Mouse (Mus musculus) kidney, postnatal 0 days (tissue): ENCODE results near the gene Gramd1a. TPM values are rescaled to one million over a fixed set of nuclear protein-coding genes. Genes with fewer than 3 reads are reported as not detected.

ENCODE experiments used
- ATAC-seq: fragments of 200-750 bp; cut with Nextera tagmentation; replicated peaks from 2 replicates; pipeline ENCODE4 v1.8.0; 2017; ENCODE audit warnings: low read depth, moderate number of reproducible peaks, moderate TSS enrichment, moderate library complexity; ENCODE audit not compliant: low FRiP score
- DNase-seq: peaks from one replicate; pipeline ENCODE4 v3.0.0-alpha.2; 2016; ENCODE audit warnings: low spot score
- H3K27ac ChIP-seq: fragments of 300-500 bp; sonication (generic); 2 replicates; pipeline ENCODE4 v1.5.1; 2014; ENCODE audit warnings: mild to moderate bottlenecking
- H3K27me3 ChIP-seq: fragments of 300-500 bp; sonication (generic); 2 replicates; pipeline ENCODE4 v1.6.1; 2014; ENCODE audit warnings: low read length, mixed read lengths; ENCODE audit not compliant: insufficient read depth
- H3K36me3 ChIP-seq: fragments of 300-500 bp; sonication (generic); 2 replicates; pipeline ENCODE4 v1.6.1; 2014; ENCODE audit warnings: low read length, mixed read lengths; ENCODE audit not compliant: insufficient read depth
- H3K4me1 ChIP-seq: fragments of 300-500 bp; sonication (generic); replicated peaks from 2 replicates; pipeline ENCODE4 v1.6.1; 2014; ENCODE audit warnings: antibody characterized with exemption, low read length, mixed read lengths; ENCODE audit not compliant: insufficient read depth
- H3K4me2 ChIP-seq: fragments of 300-500 bp; sonication (generic); 2 replicates; pipeline ENCODE4 v1.6.1; 2014; ENCODE audit warnings: mild to moderate bottlenecking, low read length, moderate library complexity, mixed read lengths
- H3K4me3 ChIP-seq: fragments of 300-500 bp; sonication (generic); replicated peaks from 2 replicates; pipeline ENCODE4 v1.5.1; 2014; ENCODE audit warnings: low read depth, low read length
- H3K9ac ChIP-seq: fragments of 300-500 bp; sonication (generic); 2 replicates; pipeline ENCODE4 v1.6.1; 2014; ENCODE audit warnings: low read depth, low read length
- H3K9me3 ChIP-seq: fragments of 300-500 bp; sonication (generic); replicated peaks from 2 replicates; pipeline ENCODE4 v1.6.1; 2016; ENCODE audit warnings: low read length, inconsistent platforms, mixed read lengths
- CTCF ChIP-seq: IDR thresholded peaks from 2 replicates; pipeline ENCODE4 v1.5.1; 2016; ENCODE audit warnings: antibody characterized with exemption, low read depth, mild to moderate bottlenecking, moderate library complexity
- WGBS: fragments of 180-500 bp; shearing (Covaris S2); extraction: QIAGEN DNeasy Blood & Tissue Kit; methylation state at CpG from one replicate; pipeline ENCODE4 v1.1.7; 2014; 5-methylcytosine and 5-hydroxymethylcytosine counted together
- polyA plus RNA-seq: library from polyadenylated mRNA; unstranded; fragments of >200 nt; fragmentation: Nextera tagmentation; extraction: Ambion mirVana; gene quantifications from 2 replicates; pipeline ENCODE4 v1.2.1, GENCODE M21; 2015

The Gramd1a gene
- polyA plus RNA-seq, 1 experiment from 2014 or later = 36.3 TPM

DNA sequence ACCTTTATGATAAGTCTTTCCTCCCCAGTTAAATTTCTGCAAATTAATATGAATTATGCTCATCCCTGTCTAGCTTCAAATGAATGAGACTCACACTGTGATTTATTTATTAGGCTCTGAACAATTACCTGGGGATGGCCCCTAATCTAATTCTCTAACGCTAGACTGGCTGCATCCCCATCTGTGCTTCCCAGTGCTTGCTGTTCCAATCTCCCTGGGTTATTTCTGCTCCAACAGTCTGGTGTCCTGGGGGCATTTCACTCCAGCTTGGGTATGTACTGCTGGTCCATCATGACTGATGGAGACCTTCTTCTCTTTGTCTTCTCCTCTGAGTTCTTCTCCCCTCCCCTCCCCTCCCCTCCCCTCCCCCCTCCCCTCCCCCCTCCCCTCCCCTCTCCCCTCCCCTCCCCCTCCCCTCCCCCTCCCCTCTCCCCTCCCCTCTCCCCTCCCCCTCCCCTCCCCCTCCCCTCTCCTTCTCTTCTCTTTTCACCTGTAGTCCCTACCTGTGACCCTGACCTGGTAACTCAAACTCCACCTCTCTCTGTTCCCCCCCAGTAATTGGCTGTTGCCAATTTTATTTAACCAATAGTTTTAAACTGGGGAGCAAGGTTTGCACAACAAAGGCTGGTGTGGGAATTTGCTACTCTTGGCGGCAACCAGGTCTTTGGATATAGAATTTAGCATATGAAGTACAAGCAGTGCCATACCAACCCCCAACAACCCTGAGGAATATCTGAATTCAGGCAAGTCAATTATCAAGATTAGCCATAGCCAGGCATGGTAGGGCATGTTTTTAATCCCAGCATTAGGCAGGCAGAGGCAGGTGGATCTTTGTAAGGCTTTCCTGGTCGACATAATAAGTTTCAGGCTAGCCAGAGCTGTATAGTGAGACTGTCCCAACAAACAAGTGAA lies 8.2 kb upstream of the Gramd1a start:
- no peak overlapping the region for H3K27ac ChIP-seq
- H3K9ac ChIP-seq = no peak overlapping the region
- H3K4me1 ChIP-seq = no peaks in the 10 kb centered on the region
- DNase-seq (no peak), ATAC-seq (no peak)
- no peak overlapping the region for H3K4me2 ChIP-seq
- no peak overlapping the region for H3K4me3 ChIP-seq
- H3K36me3 ChIP-seq = no peaks in the 10 kb centered on the region
- no peak for TF ChIP-seq CTCF
- no peaks in the 10 kb centered on the region for H3K9me3 ChIP-seq
- no peaks in the 10 kb centered on the region for H3K27me3 ChIP-seq
- WGBS = 69% methylated on average over 3 of the region's 3 CpGs

DNA sequence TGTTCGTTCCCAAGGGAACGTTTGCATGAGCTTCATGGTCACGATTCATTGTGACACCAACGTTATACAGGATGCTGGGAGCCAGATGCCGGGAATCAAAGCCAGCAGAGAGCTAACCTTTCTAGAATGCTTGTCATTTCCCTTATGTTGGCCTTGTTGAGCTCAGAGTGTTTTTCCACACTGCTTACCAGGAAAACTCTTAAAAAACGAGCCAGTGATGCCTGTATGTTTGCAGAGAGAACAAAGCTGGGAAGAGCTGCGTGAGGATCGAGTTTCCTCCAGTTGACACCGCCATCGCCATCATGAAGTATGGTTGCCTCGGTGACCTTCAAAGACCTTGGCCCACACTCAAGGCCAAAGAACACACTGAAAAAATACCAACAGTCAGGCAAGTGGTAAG lies 6.6 kb upstream of the Gramd1a start:
- H3K36me3 ChIP-seq = no peaks in the 10 kb centered on the region
- ATAC-seq (no peak), DNase-seq (peak; percentile 30)
- H3K4me3 ChIP-seq = no peak overlapping the region
- no peaks in the 10 kb centered on the region for H3K9me3 ChIP-seq
- H3K9ac ChIP-seq = no peak overlapping the region
- no peaks in the 10 kb centered on the region for H3K27me3 ChIP-seq
- no peaks in the 10 kb centered on the region for H3K4me1 ChIP-seq
- WGBS = 31% methylated on average over 11 of the region's 11 CpGs
- no peak for TF ChIP-seq CTCF
- H3K4me2 ChIP-seq = no peak overlapping the region
- H3K27ac ChIP-seq = no peak overlapping the region

DNA sequence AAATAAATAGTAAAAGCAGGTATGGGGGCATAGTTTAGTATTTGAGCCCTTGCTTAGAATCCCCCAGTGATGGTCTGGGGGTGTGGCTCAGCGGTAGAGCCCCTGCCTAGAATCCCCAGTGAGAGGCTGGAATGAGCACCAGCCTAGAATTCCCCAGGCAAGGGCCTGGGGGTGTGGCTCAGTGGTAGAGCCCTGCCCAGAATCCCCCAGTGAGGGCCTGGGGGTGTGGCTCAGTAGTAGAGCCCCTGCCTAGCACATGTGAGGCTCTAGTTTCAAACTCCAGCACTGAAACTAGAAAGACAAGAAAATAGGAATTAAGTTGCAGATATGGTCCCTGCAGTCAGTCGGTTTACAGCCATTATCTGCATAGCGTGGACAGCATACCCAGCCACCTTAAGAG lies 6.1 kb upstream of the Gramd1a start:
- H3K4me2 ChIP-seq = no peak overlapping the region
- TF ChIP-seq CTCF = no peak
- ATAC-seq (no peak), DNase-seq (no peak)
- WGBS = 56% methylated on average over 3 of the region's 3 CpGs
- H3K9ac ChIP-seq = no peak overlapping the region
- no peak overlapping the region for H3K27ac ChIP-seq
- no peaks in the 10 kb centered on the region for H3K4me1 ChIP-seq
- H3K27me3 ChIP-seq = no peaks in the 10 kb centered on the region
- H3K4me3 ChIP-seq = no peak overlapping the region
- H3K9me3 ChIP-seq = no peaks in the 10 kb centered on the region
- no peaks in the 10 kb centered on the region for H3K36me3 ChIP-seq

DNA sequence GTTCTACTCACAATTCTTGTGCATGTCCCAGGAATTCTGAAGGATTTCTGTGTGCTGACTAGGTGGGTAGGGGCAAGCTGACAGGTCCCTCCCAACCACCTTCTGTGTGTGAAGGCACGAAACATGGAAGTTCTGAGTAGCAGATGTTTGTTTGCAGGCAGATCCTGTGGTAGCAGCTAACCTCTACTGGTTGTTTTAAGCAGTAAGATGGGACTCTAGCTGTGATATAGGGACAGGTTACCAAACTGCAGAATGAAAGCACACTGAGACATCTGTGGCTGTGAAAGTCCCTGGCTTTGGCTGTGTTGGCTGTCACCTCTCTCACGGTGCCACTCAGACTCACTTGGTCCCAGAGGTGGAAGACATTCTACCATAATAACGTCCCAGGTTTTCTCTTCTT lies 5.5 kb upstream of the Gramd1a start:
- Histone ChIP-seq H3K4me3 (no peak overlapping the region), H3K9me3 (no peaks in the 10 kb centered on the region), H3K27ac (no peak overlapping the region), H3K4me2 (no peak overlapping the region), H3K9ac (no peak overlapping the region), H3K36me3 (no peaks in the 10 kb centered on the region), H3K4me1 (no peaks in the 10 kb centered on the region), H3K27me3 (no peaks in the 10 kb centered on the region)
- no peak for TF ChIP-seq CTCF
- DNase-seq = no peak
- 75% methylated on average over 3 of the region's 3 CpGs for WGBS
- ATAC-seq = no peak

DNA sequence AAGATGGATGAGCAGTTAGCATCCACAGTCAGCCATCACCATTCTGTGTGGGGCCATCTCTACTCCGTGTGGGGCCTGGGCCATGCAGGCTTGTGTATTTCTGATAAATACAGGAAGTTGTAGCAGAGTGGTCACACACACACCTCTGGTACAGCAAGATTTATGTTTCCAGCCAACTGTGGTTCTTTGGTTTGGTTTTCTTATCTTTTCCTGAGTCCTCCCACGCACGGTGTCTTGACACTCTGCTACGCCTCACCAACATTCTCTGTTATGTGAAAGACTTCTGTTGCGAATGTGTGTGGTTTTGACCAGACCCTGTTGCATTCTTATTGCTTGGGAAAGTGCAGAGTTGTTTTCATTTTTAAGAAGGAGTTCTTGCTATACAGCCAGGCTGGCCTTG lies 5.1 kb upstream of the Gramd1a start:
- Histone ChIP-seq H3K27ac (no peak overlapping the region), H3K4me1 (peaks cover 3% of the 10 kb centered on the region; the same call in 1 of the 2 replicates), H3K9ac (no peak overlapping the region), H3K27me3 (no peaks in the 10 kb centered on the region), H3K4me2 (no peak overlapping the region), H3K36me3 (no peaks in the 10 kb centered on the region), H3K9me3 (no peaks in the 10 kb centered on the region), H3K4me3 (no peak overlapping the region)
- 16% methylated on average over 5 of the region's 5 CpGs for WGBS
- no peak for TF ChIP-seq CTCF
- no peak for ATAC-seq
- peak; percentile 58 for DNase-seq

DNA sequence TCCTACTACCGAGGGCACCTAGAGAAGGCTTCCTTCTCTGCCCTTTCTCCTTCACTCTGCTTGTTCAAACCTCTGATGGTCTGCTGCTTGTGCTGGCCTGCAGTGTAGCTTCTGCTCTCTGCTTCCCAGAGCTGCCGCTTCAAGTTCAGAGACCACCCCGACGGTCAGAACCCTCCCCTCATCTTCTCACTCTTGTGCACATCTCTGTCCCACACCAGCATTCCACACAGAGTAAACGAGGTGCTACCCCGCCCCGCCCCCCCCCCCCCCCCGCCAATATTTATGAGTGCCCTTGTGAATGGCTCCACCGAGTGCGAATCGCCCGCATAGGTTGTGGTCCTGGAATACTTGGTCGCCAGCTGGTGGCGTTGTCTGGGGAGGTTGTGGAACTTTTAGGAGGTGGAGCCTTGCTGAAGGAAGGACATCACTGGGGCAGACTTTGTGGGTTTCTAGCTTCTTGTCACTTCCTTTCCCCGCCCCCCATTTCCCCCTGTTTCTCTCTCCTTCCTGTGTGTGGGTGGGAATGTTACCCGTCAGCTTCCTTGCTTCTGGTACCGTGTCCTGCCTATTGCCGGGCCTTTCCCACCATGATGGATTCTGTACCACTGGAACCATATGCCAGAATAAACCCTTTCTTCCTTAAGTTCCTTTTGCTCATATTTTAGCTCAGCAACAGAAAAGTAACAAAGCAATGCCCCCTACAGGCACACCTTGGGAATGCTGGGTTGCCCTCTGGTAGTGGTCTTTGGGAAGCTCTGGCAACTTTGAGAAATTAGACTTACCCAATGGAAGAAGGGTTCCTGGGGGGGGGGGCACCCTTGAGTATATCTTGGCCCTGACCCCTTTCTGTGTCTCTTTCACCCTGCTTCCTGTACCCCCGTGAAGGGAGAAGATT lies 585 bp upstream of the Gramd1a start:
- H3K4me2 ChIP-seq = 0 out of 2 replicates have a peak overlapping the region, but pooled peaks have one; percentile 18
- DNase-seq = peak; percentile 69
- 30% methylated on average over 16 of the region's 19 CpGs for WGBS

More for the DNA sequence above, 585 bp upstream of the Gramd1a start:
- Histone ChIP-seq H3K36me3 (no peaks in the 10 kb centered on the region), H3K27ac (peak overlapping the region; percentile 62), H3K27me3 (no peaks in the 10 kb centered on the region), H3K9ac (no peak overlapping the region), H3K4me3 (no peak overlapping the region), H3K9me3 (no peaks in the 10 kb centered on the region), H3K4me1 (peaks cover 15% of the 10 kb centered on the region; the same call in 1 of the 2 replicates)
- peak; percentile 46 for TF ChIP-seq CTCF
- ATAC-seq = peak; percentile 8; the same call in 1 of the 2 replicates
